Mouse (Mus musculus) spleen, adult 2 months (tissue): Measurements from ENCODE around the gene Rassf2.

ENCODE experiments used
- CTCF ChIP-seq: fragments of 200-500 bp; IDR thresholded peaks from 2 replicates; pipeline ENCODE4 v1.5.1; 2011; ENCODE audit warnings: mild to moderate bottlenecking, inconsistent platforms; ENCODE audit not compliant: insufficient read depth, insufficient read length, insufficient replicate concordance; ENCODE audit errors: extremely low read depth
- POLR2A ChIP-seq: fragments of 200-500 bp; IDR thresholded peaks from 2 replicates; pipeline ENCODE4 v1.6.1; 2011; ENCODE audit warnings: low read depth, low read length, inconsistent platforms

- TF ChIP-seq CTCF: no peak
- no peak for TF ChIP-seq POLR2A
These were observed 23.2 kb downstream of the Rassf2 start for GRCm38 (mm10) chr2:132006561-132007474.
